Mouse (Mus musculus) bone marrow, adult 2 months (tissue): Measurements from ENCODE around the gene H2al1g.

ENCODE experiments used
- CTCF ChIP-seq: fragments of 200-500 bp; IDR thresholded peaks from 2 replicates; pipeline ENCODE4 v1.5.1; 2011; ENCODE audit warnings: low read length, control low read depth; ENCODE audit not compliant: control insufficient read depth, insufficient read depth
- POLR2A ChIP-seq: fragments of 200-500 bp; IDR thresholded peaks from 2 replicates; pipeline ENCODE4 v1.6.1; 2011; ENCODE audit warnings: low read depth, mild to moderate bottlenecking, control low read depth, low read length, borderline replicate concordance; ENCODE audit not compliant: control insufficient read depth

DNA sequence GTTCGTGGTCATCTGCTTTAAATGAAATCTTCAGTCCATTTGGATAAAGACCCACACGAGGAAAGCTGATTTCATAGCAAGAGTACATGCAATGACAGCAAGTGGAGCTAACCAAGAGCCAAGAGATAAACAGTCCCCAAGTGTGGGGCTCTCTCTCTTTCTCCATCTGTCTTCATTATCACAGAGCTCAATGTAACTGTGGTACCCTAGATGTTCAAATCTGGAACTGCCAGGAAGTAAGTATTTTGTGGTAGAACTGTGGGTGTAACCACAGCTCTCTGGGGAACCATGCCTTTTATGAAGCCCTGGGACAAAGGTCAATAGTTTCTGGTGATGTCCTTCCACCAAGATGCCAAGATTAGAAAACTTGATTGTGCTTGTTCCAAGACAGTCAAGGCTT is 37.3 kb upstream of the H2al1g start:
- TF ChIP-seq CTCF, result no peak
- TF ChIP-seq POLR2A, result no peak
